ENCODE assay signal across 29 mouse cellular contexts in the genomic region with DNA sequence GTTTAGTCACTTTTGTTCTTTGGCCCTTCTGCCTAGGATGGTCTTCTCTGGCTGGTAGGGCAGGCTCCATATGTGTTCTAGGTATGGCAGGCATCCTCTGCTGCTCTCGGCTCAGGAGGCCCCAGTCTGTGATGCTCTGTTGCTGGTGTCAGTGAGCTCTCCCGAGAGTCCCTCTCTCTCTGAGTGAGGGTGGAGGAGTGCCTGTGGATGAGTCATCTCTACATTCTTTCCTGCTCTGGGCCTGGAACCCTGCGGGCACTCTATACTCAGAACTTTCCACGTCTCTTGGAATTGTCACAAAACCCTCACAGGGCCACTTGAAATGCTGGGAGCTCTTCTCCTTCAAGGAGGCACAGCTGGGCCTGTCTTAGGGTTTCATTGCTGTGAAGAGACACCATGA. TPM values are rescaled to one million over a fixed set of nuclear protein-coding genes. Genes with fewer than 3 reads are reported as not detected.
DNase-seq lines count a peak whose midpoint lies in the region; ATAC-seq and TF ChIP-seq lines count a peak whose summit lies in the region.
"Had no signal": no experiment of that assay in that cellular context is flagged by ENCODE, and none has a peak within 500 bp of the region (broad histone marks: within the 10 kb centered on the region; RNA-seq: fewer than 3 reads in every experiment).

No protein-coding gene starts in this region.

- no peak overlapping the region for H3ac ChIP-seq in myocyte (ENCODE audit: control insufficient read depth, insufficient read length)

- no peaks in the 10 kb centered on the region for H3K9me3 ChIP-seq in lung, postnatal 0 days (ENCODE audit: low read length)
- H3K9me3 ChIP-seq in midbrain, embryonic 15.5 days: no peaks in the 10 kb centered on the region
- H3K9me3 ChIP-seq: embryonic facial prominence, embryonic 12.5 days; hindbrain, embryonic 13.5 days; liver, embryonic 13.5 days had no signal

- ATAC-seq in lung, postnatal 0 days: peak; percentile 39; the same call in 1 of the 2 replicates
- ATAC-seq in midbrain, embryonic 15.5 days (replicated peaks): no peak
- ATAC-seq: activated CD4-positive, CD25-positive, alpha-beta regulatory T cell, adult 4 months; forebrain, postnatal 0 days had no signal

- no peak overlapping the region for H3K4me2 ChIP-seq in lung, postnatal 0 days (replicated peaks; ENCODE audit: low read depth, low read length)
- peak overlapping the region; percentile 6 for H3K4me2 ChIP-seq in myocyte (ENCODE audit: low read depth)
- H3K4me2 ChIP-seq in midbrain, embryonic 15.5 days: no peak overlapping the region
- H3K4me2 ChIP-seq: embryonic facial prominence, embryonic 12.5 days; heart, embryonic 11.5 days; hindbrain, embryonic 13.5 days; liver, embryonic 13.5 days; lung, embryonic 14.5 days had no signal

- no peak for TF ChIP-seq EP300 in heart, adult 2 months (IDR thresholded peaks at IDR 0.05; ENCODE audit: insufficient read depth, low read depth, low read length)
- TF ChIP-seq EP300 in lung, postnatal 0 days (IDR thresholded peaks at IDR 0.05): no peak

- H3K9ac ChIP-seq in heart, adult 2 months (ENCODE audit: low read depth, low read length): no peak overlapping the region
- no peak overlapping the region for H3K9ac ChIP-seq in lung, postnatal 0 days (replicated peaks; ENCODE audit: low read depth)
- H3K9ac ChIP-seq in midbrain, embryonic 15.5 days: no peak overlapping the region
- H3K9ac ChIP-seq: embryonic facial prominence, embryonic 12.5 days; forebrain, postnatal 0 days; hindbrain, embryonic 13.5 days; liver, embryonic 13.5 days; lung, embryonic 14.5 days had no signal

- no peak for TF ChIP-seq POLR2A in heart, adult 2 months (IDR thresholded peaks at IDR 0.05; ENCODE audit: insufficient read depth, low read depth, low read length)
- no peak for TF ChIP-seq POLR2A in myocyte (IDR thresholded peaks at IDR 0.05; ENCODE audit: insufficient read length, low read depth)

- H3K36me3 ChIP-seq in heart, adult 2 months (ENCODE audit: control insufficient read depth, insufficient read depth, low read length): no peaks in the 10 kb centered on the region
- H3K36me3 ChIP-seq in lung, postnatal 0 days (ENCODE audit: insufficient read depth, low read length): peaks cover 70% of the 10 kb centered on the region
- peaks cover 7% of the 10 kb centered on the region for H3K36me3 ChIP-seq in myocyte (ENCODE audit: control insufficient read depth, insufficient read depth)
- peaks cover 46% of the 10 kb centered on the region for H3K36me3 ChIP-seq in midbrain, embryonic 15.5 days (replicated peaks)

- no peaks in the 10 kb centered on the region for H3K27me3 ChIP-seq in heart, adult 2 months (ENCODE audit: control insufficient read depth, insufficient read depth, low read length)
- H3K27me3 ChIP-seq in lung, postnatal 0 days (replicated peaks; ENCODE audit: insufficient read depth, low read length): no peaks in the 10 kb centered on the region
- H3K27me3 ChIP-seq in myocyte (ENCODE audit: control insufficient read depth, insufficient read depth, insufficient read length): no peaks in the 10 kb centered on the region
- no peaks in the 10 kb centered on the region for H3K27me3 ChIP-seq in midbrain, embryonic 15.5 days (replicated peaks)
- H3K27me3 ChIP-seq: embryonic facial prominence, embryonic 12.5 days; hindbrain, embryonic 13.5 days; liver, embryonic 13.5 days had no signal

- peaks cover 5% of the 10 kb centered on the region for H3K4me1 ChIP-seq in heart, adult 2 months (ENCODE audit: control insufficient read depth, insufficient read depth, low read length)
- H3K4me1 ChIP-seq in lung, postnatal 0 days (ENCODE audit: insufficient read depth, low read depth, low read length): no peaks in the 10 kb centered on the region
- no peaks in the 10 kb centered on the region for H3K4me1 ChIP-seq in midbrain, embryonic 15.5 days
- H3K4me1 ChIP-seq: embryonic facial prominence, embryonic 12.5 days; hindbrain, embryonic 13.5 days had no signal

- no peak overlapping the region for H3K4me3 ChIP-seq in heart, adult 2 months
- H3K4me3 ChIP-seq in lung, postnatal 0 days (ENCODE audit: low read depth, low read length): no peak overlapping the region
- H3K4me3 ChIP-seq in myocyte: no peak overlapping the region
- H3K4me3 ChIP-seq in midbrain, embryonic 15.5 days: no peak overlapping the region
- H3K4me3 ChIP-seq: embryonic facial prominence, embryonic 12.5 days; hindbrain, embryonic 13.5 days; liver, embryonic 13.5 days had no signal

- DNase-seq in adrenal gland, adult 2 months: peak; percentile 24
- no peak for DNase-seq in adrenal gland, postnatal 10 days
- no peak for DNase-seq in heart, adult 2 months
- no peak for DNase-seq in heart, postnatal 14 days
- DNase-seq in lung, postnatal 0 days (ENCODE audit: low spot score): no peak
- DNase-seq in lung, postnatal 4 days: no peak
- DNase-seq: cerebellum, postnatal 14 days; forebrain, postnatal 0 days; liver, embryonic 13.5 days; midbrain, embryonic 14.5 days; thymus, adult 2 months had no signal

- WGBS in heart, adult 2 months: 41% methylated on average over 4 of the region's 4 CpGs
- 69% methylated on average over 4 of the region's 4 CpGs for WGBS in lung, postnatal 0 days
- WGBS in midbrain, embryonic 15.5 days: 89% methylated on average over 4 of the region's 4 CpGs

- intact Hi-C loops in heart, adult 2 months (cut with DNase I): no loop called here
- intact Hi-C loops in heart, postnatal 14 days (cut with DNase I): no loop called here

- H3K27ac ChIP-seq in heart, adult 2 months: peak overlapping the region; percentile 36
- peak overlapping the region; percentile 64; the same call in 1 of the 2 replicates for H3K27ac ChIP-seq in lung, postnatal 0 days (ENCODE audit: low read length)
- H3K27ac ChIP-seq in midbrain, embryonic 15.5 days: no peak overlapping the region
- H3K27ac ChIP-seq: embryonic facial prominence, embryonic 12.5 days; hindbrain, embryonic 13.5 days; liver, embryonic 13.5 days; stomach, postnatal 0 days had no signal

- TF ChIP-seq CTCF in heart, adult 2 months (IDR thresholded peaks at IDR 0.05): no peak
- TF ChIP-seq CTCF in lung, postnatal 0 days (IDR thresholded peaks at IDR 0.05): no peak

- no peaks in the 10 kb centered on the region for H3K79me2 ChIP-seq in heart, adult 2 months (replicated peaks; ENCODE audit: control insufficient read depth, insufficient read depth, low read length)
- no peaks in the 10 kb centered on the region for H3K79me2 ChIP-seq in myocyte (ENCODE audit: control insufficient read depth, insufficient read depth)

TF ChIP-seq in myocyte, 11 proteins besides CTCF, POLR2A, EP300 and RAD21 (continues in another document):
- TF ChIP-seq SRF (IDR thresholded peaks at IDR 0.05; ENCODE audit: control insufficient read depth, insufficient read length, low read depth): no peak
- no peak for TF ChIP-seq REST (IDR thresholded peaks at IDR 0.05; ENCODE audit: insufficient read depth, insufficient read length)

RNA-seq across cellular contexts. Expression of gene Unkl, which starts 23.5 kb away (rescaled TPM):
- 10 to 100 TPM; 14.0 to 18.1 TPM for total RNA-seq in adrenal gland, adult 2 months (2021)
- 23.7 and 30.3 TPM in 2 replicates for polyA plus RNA-seq in adrenal gland, adult 2 months (2012; rRNA removed)
- 10 to 100 TPM; 12.3 to 19.8 TPM for total RNA-seq in adrenal gland, postnatal 10 days (2021)
- 1 to 10 TPM; 7.4 to 7.5 TPM for total RNA-seq in heart, adult 2 months (2021)
- 6.6 and 9.1 TPM in 2 replicates for polyA plus RNA-seq in heart, adult 2 months (2012; rRNA removed)
- total RNA-seq in heart, postnatal 14 days (2021): 10 to 100 TPM; 10.8 to 10.9 TPM
- 7.0 and 7.8 TPM in 2 replicates for polyA plus RNA-seq in lung, postnatal 0 days (2015; fragmentation: Nextera tagmentation; extraction: Ambion mirVana)
- 1.9 TPM for polyA plus RNA-seq in myocyte (2012; fragmentation: generic; extraction: Trizol)
- polyA plus RNA-seq in midbrain, embryonic 15.5 days (2015; fragmentation: Nextera tagmentation; extraction: Ambion mirVana): 17.1 TPM in 2 replicates

RNA-seq across cellular contexts. Expression of gene BC003965, which starts 27.4 kb away (rescaled TPM):
- total RNA-seq in adrenal gland, adult 2 months (2021): 10 to 100 TPM; 16.7 to 24.4 TPM
- 24.0 and 25.7 TPM in 2 replicates for polyA plus RNA-seq in adrenal gland, adult 2 months (2012; rRNA removed)
- total RNA-seq in adrenal gland, postnatal 10 days (2021): 10 to 100 TPM; 19.8 to 24.3 TPM
- 10 to 100 TPM; 20.8 to 22.2 TPM for total RNA-seq in heart, adult 2 months (2021)
- polyA plus RNA-seq in heart, adult 2 months (2012; rRNA removed): 12.1 and 18.6 TPM in 2 replicates
- total RNA-seq in heart, postnatal 14 days (2021): 10 to 100 TPM; 19.2 to 22.0 TPM
- 18.5 and 19.5 TPM in 2 replicates for polyA plus RNA-seq in lung, postnatal 0 days (2015; fragmentation: Nextera tagmentation; extraction: Ambion mirVana)
- 13.7 TPM for polyA plus RNA-seq in myocyte (2012; fragmentation: generic; extraction: Trizol)
- polyA plus RNA-seq in midbrain, embryonic 15.5 days (2015; fragmentation: Nextera tagmentation; extraction: Ambion mirVana): 34.4 and 35.7 TPM in 2 replicates

RNA-seq across cellular contexts. Expression of gene Gnptg, which starts 28.2 kb away (rescaled TPM):
- total RNA-seq in adrenal gland, adult 2 months (2021): 10 to 100 TPM; 50.4 to 50.6 TPM
- 32.6 and 40.0 TPM in 2 replicates for polyA plus RNA-seq in adrenal gland, adult 2 months (2012; rRNA removed)
- total RNA-seq in adrenal gland, postnatal 10 days (2021): 10 to 100 TPM; 30.6 to 30.7 TPM
- total RNA-seq in heart, adult 2 months (2021): 10 to 100 TPM; 13.6 to 16.1 TPM
- polyA plus RNA-seq in heart, adult 2 months (2012; rRNA removed): 18.0 and 19.5 TPM in 2 replicates
- total RNA-seq in heart, postnatal 14 days (2021): 10 to 100 TPM; 13.1 to 14.3 TPM
- 68.3 and 74.5 TPM in 2 replicates for polyA plus RNA-seq in lung, postnatal 0 days (2015; fragmentation: Nextera tagmentation; extraction: Ambion mirVana)
- polyA plus RNA-seq in myocyte (2012; fragmentation: generic; extraction: Trizol): 26.5 TPM
- polyA plus RNA-seq in midbrain, embryonic 15.5 days (2015; fragmentation: Nextera tagmentation; extraction: Ambion mirVana): 96.0 and 108 TPM in 2 replicates

RNA-seq across cellular contexts. Expression of gene Tsr3, which starts 28.3 kb away (rescaled TPM):
- 10 to 100 TPM; 18.5 to 25.1 TPM for total RNA-seq in adrenal gland, adult 2 months (2021)
- polyA plus RNA-seq in adrenal gland, adult 2 months (2012; rRNA removed): 24.1 and 28.9 TPM in 2 replicates
- total RNA-seq in adrenal gland, postnatal 10 days (2021): 10 to 100 TPM; 22.1 to 22.6 TPM
- 1 to 10 TPM; 6.9 to 8.2 TPM for total RNA-seq in heart, adult 2 months (2021)
- 7.1 TPM in 2 replicates for polyA plus RNA-seq in heart, adult 2 months (2012; rRNA removed)
- total RNA-seq in heart, postnatal 14 days (2021): 10 to 100 TPM in 1 of 2 experiments, 1 to 10 TPM in 1; 9.3 to 10.2 TPM
- 33.0 and 37.2 TPM in 2 replicates for polyA plus RNA-seq in lung, postnatal 0 days (2015; fragmentation: Nextera tagmentation; extraction: Ambion mirVana)
- polyA plus RNA-seq in myocyte (2012; fragmentation: generic; extraction: Trizol): 44.7 TPM
- polyA plus RNA-seq in midbrain, embryonic 15.5 days (2015; fragmentation: Nextera tagmentation; extraction: Ambion mirVana): 62.7 and 62.9 TPM in 2 replicates

RNA-seq across cellular contexts. Expression of gene Gm38655, which starts 36.4 kb away (rescaled TPM):
- not detected for total RNA-seq in adrenal gland, adult 2 months (2021)
- polyA plus RNA-seq in adrenal gland, adult 2 months (2012; rRNA removed): not detected in 2 replicates
- total RNA-seq in adrenal gland, postnatal 10 days (2021): not detected
- not detected for total RNA-seq in heart, adult 2 months (2021)
- 0.29 TPM in 1 of 2 replicates, not detected in the other for polyA plus RNA-seq in heart, adult 2 months (2012; rRNA removed)
- total RNA-seq in heart, postnatal 14 days (2021): not detected
- polyA plus RNA-seq in lung, postnatal 0 days (2015; fragmentation: Nextera tagmentation; extraction: Ambion mirVana): 5.9 and 6.4 TPM in 2 replicates
- not detected for polyA plus RNA-seq in myocyte (2012; fragmentation: generic; extraction: Trizol)
- polyA plus RNA-seq in midbrain, embryonic 15.5 days (2015; fragmentation: Nextera tagmentation; extraction: Ambion mirVana): not detected in 2 replicates
- total RNA-seq: ES-E14; forebrain, postnatal 0 days; gastrocnemius, adult 8-10 months; heart, postnatal 36 days; left cerebral cortex, postnatal 36 days; megakaryocyte-erythroid progenitor cell, adult 5-6 weeks had no signal
- polyA plus RNA-seq: activated CD4-positive, CD25-positive, alpha-beta regulatory T cell, adult 4 months; brain, embryonic 14.5 days; embryonic facial prominence, embryonic 12.5 days; forebrain, embryonic 11.5 days; forebrain, postnatal 0 days; hindbrain, embryonic 13.5 days; limb, embryonic 14.5 days; liver, embryonic 13.5 days; midbrain, embryonic 14.5 days; neural tube, embryonic 14.5 days; urinary bladder, adult 2 months had no signal
